Mouse (Mus musculus) bone marrow, adult 2 months (tissue): ENCODE results near the gene Cers2.

Source experiments
- CTCF ChIP-seq: fragments of 200-500 bp; IDR thresholded peaks from 2 replicates; pipeline ENCODE4 v1.5.1; 2011; ENCODE audit warnings: low read length, control low read depth; ENCODE audit not compliant: control insufficient read depth, insufficient read depth
- POLR2A ChIP-seq: fragments of 200-500 bp; IDR thresholded peaks from 2 replicates; pipeline ENCODE4 v1.6.1; 2011; ENCODE audit warnings: low read depth, mild to moderate bottlenecking, control low read depth, low read length, borderline replicate concordance; ENCODE audit not compliant: control insufficient read depth

DNA sequence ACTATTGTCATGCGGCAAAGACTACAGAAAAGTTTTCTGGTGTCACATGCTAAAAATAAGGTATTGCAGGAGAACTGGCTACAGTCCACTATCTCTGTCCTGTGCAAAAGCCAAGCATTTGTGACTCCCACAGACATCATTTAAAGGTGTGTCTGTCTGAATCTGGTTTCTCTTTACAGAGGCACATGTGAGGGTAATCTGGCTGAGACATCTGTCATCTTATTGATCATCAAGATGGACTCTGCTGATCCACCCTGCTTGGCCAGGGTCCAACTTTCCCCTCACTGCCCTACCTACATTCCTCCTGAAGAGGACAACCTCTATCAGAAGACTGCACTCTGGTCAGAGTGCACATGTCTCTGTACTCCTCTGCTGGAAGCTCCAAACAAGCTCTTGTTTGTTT lies 37.4 kb upstream of the Cers2 start:
- TF ChIP-seq CTCF (no peak), POLR2A (no peak)
